Mouse (Mus musculus) lung, embryonic 16.5 days (tissue): ENCODE results near the gene Rpl7a. TPM values are rescaled to one million over a fixed set of nuclear protein-coding genes. Genes with fewer than 3 reads are reported as not detected.

ENCODE experiments used
- ATAC-seq: fragments of 200-750 bp; cut with Nextera tagmentation; 2 replicates; pipeline ENCODE4 v1.8.0; 2017; ENCODE audit warnings: low read depth, mild to moderate bottlenecking, moderate library complexity
- H3K27ac ChIP-seq: fragments of 300-500 bp; sonication (generic); 2 replicates; pipeline ENCODE4 v1.5.1; 2014; ENCODE audit warnings: mild to moderate bottlenecking, control low read depth, low read length
- H3K27me3 ChIP-seq: fragments of 300-500 bp; sonication (generic); 2 replicates; pipeline ENCODE4 v1.6.1; 2014; ENCODE audit warnings: low read depth, low read length, mixed read lengths; ENCODE audit not compliant: control insufficient read depth, insufficient read depth
- H3K36me3 ChIP-seq: fragments of 300-500 bp; sonication (generic); 2 replicates; pipeline ENCODE4 v1.6.1; 2014; ENCODE audit warnings: low read length; ENCODE audit not compliant: control insufficient read depth, insufficient read depth
- H3K4me1 ChIP-seq: fragments of 300-500 bp; sonication (generic); replicated peaks from 2 replicates; pipeline ENCODE4 v1.6.1; 2014; ENCODE audit warnings: low read length, mixed read lengths; ENCODE audit not compliant: control insufficient read depth, insufficient read depth
- H3K4me2 ChIP-seq: fragments of 300-500 bp; sonication (generic); 2 replicates; pipeline ENCODE4 v1.6.1; 2014; ENCODE audit warnings: low read depth, low read length, control low read depth
- H3K4me3 ChIP-seq: fragments of 300-500 bp; sonication (generic); 2 replicates; pipeline ENCODE4 v1.5.1; 2014; ENCODE audit warnings: mild to moderate bottlenecking, low read length, control low read depth
- H3K9ac ChIP-seq: fragments of 300-500 bp; sonication (generic); 2 replicates; pipeline ENCODE4 v1.6.1; 2014; ENCODE audit warnings: low read length, control low read depth
- H3K9me3 ChIP-seq: fragments of 300-500 bp; sonication (generic); 2 replicates; pipeline ENCODE4 v1.6.1; 2016; ENCODE audit warnings: low read length; ENCODE audit not compliant: control insufficient read depth
- WGBS: fragments of 180-500 bp; shearing (Covaris S2); extraction: QIAGEN DNeasy Blood & Tissue Kit; methylation state at CpG from one replicate; pipeline ENCODE4 v1.1.7; 2014; 5-methylcytosine and 5-hydroxymethylcytosine counted together
- polyA plus RNA-seq: library from polyadenylated mRNA; unstranded; fragments of >200 nt; fragmentation: Nextera tagmentation; extraction: Ambion mirVana; gene quantifications from 2 replicates; pipeline ENCODE4 v1.2.1, GENCODE M21; 2015

Rpl7a gene
- polyA plus RNA-seq, 1 experiment from 2014 or later: 617 TPM

- WGBS: 6% methylated on average over 7 of the region's 7 CpGs
These were observed 8.6 kb upstream of the Rpl7a start for GRCm38 (mm10) chr2:26901834-26902400.

DNA sequence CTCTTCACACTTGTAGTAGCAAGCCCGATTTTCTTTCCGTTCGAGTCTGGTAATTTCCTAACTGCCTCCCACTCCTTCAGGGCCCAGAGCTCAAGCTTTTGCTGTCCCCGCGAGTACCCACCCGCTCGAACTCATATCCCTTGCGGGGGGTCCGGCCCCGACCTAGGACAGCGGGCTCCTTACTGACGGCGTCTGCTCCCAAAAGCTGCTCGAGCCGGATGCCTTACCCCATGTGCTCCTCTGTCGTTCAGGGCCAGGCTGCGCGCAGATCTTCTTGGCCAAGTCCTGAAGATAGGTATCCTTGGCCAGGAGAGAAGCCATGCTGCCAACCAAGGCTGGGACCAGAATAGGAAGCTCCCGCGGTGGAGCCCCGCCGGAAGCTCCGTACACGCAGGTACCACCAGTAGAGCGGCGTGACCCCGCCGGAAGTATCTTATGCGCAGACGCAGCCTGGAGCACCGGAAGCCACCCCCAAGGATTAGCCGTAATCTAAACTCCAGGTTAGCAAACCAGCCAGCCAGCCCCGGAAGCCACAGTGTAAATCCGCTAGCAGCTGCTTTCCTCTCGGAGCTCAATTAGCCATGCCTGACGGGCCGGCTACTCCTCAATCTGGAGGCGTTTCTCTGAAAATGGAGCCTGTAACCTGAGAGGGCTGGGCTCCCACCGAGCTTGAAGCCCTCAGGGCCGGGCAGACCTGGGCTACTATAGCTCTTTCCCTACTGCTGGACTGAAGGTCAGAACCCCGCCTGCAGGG, 7.9 kb upstream of the Rpl7a start, which contains the start of gene Surf6:
Gene Surf6, minus strand, starts transcription at position 413 of the 754 bp plus-strand sequence.
- H3K4me1 ChIP-seq: peaks cover 18% of the 10 kb centered on the region
- no peaks in the 10 kb centered on the region for H3K9me3 ChIP-seq
- H3K4me3 ChIP-seq: peak within 1 kb of the TSS; percentile 68
- peak; percentile 97 for ATAC-seq
- H3K36me3 ChIP-seq: peaks cover 36% of the 10 kb centered on the region
- under 1% methylated on average over 41 of the region's 41 CpGs for WGBS
- peak within 1 kb of the TSS; percentile 88 for H3K4me2 ChIP-seq
- no peaks in the 10 kb centered on the region for H3K27me3 ChIP-seq
- H3K27ac ChIP-seq: peak within 1 kb of the TSS; percentile 80
- H3K9ac ChIP-seq: peak within 1 kb of the TSS; percentile 80

More at GRCm38 (mm10) chr2:26901834-26902400, 8.6 kb upstream of the Rpl7a start:
- H3K4me1 ChIP-seq: peaks cover 18% of the 10 kb centered on the region
- H3K9ac ChIP-seq: peak overlapping the region; percentile 80
- no peak overlapping the region for H3K27ac ChIP-seq
- H3K27me3 ChIP-seq: no peaks in the 10 kb centered on the region
- ATAC-seq: no peak
- peaks cover 35% of the 10 kb centered on the region for H3K36me3 ChIP-seq
- no peaks in the 10 kb centered on the region for H3K9me3 ChIP-seq
- peak overlapping the region; percentile 88 for H3K4me2 ChIP-seq
- peak overlapping the region; percentile 68 for H3K4me3 ChIP-seq

GRCm38 (mm10) chr2:26903311-26903710, 7.3 kb upstream of the Rpl7a start:
- Histone ChIP-seq H3K27ac (peak overlapping the region; percentile 80), H3K4me1 (peaks cover 18% of the 10 kb centered on the region), H3K4me2 (peak overlapping the region; percentile 88), H3K4me3 (peak overlapping the region; percentile 68), H3K36me3 (peaks cover 34% of the 10 kb centered on the region), H3K9ac (peak overlapping the region; percentile 80), H3K9me3 (no peaks in the 10 kb centered on the region), H3K27me3 (no peaks in the 10 kb centered on the region)
- no peak for ATAC-seq
- 10% methylated on average over 7 of the region's 7 CpGs for WGBS

GRCm38 (mm10) chr2:26905936-26906335, 4.6 kb upstream of the Rpl7a start:
- no peak overlapping the region for H3K27ac ChIP-seq
- H3K36me3 ChIP-seq: peaks cover 22% of the 10 kb centered on the region
- ATAC-seq: no peak
- H3K4me3 ChIP-seq: no peak overlapping the region
- 92% methylated on average over 2 of the region's 2 CpGs for WGBS
- no peaks in the 10 kb centered on the region for H3K9me3 ChIP-seq
- H3K27me3 ChIP-seq: no peaks in the 10 kb centered on the region
- H3K4me1 ChIP-seq: peaks cover 26% of the 10 kb centered on the region
- H3K4me2 ChIP-seq: no peak overlapping the region
- H3K9ac ChIP-seq: no peak overlapping the region

DNA sequence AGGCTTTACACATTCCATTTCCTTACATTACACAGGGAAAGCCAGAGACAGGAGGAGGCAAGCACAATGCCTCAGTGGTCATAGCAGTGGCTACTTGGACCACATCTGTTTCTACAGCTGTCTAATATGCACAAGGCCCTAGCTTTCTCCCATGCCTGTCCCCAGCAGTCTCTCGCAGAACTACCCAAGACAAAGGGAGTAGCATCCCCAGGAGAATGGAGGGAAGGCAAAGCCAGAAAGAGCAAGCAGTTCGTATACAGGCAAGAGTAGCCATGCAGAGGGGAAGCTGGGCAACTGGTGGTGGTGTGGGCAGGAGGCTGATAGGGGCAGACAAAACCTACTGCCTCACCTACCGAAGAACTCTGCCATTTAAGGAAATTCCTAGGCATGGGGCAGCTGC, 4.1 kb upstream of the Rpl7a start:
- Histone ChIP-seq H3K4me2 (no peak overlapping the region), H3K27ac (no peak overlapping the region), H3K4me1 (peaks cover 23% of the 10 kb centered on the region), H3K36me3 (peaks cover 22% of the 10 kb centered on the region), H3K9ac (no peak overlapping the region), H3K27me3 (no peaks in the 10 kb centered on the region), H3K9me3 (no peaks in the 10 kb centered on the region), H3K4me3 (no peak overlapping the region)
- ATAC-seq: no peak
- 90% methylated on average over 3 of the region's 3 CpGs for WGBS

- no peak overlapping the region for H3K9ac ChIP-seq
- no peaks in the 10 kb centered on the region for H3K27me3 ChIP-seq
- WGBS: 30% methylated on average over 4 of the region's 4 CpGs
- H3K4me1 ChIP-seq: peaks cover 24% of the 10 kb centered on the region
- H3K4me2 ChIP-seq: no peak overlapping the region
- no peak overlapping the region for H3K4me3 ChIP-seq
- H3K27ac ChIP-seq: no peak overlapping the region
- no peaks in the 10 kb centered on the region for H3K9me3 ChIP-seq
- no peak for ATAC-seq
- H3K36me3 ChIP-seq: peaks cover 27% of the 10 kb centered on the region
These were observed 3.5 kb upstream of the Rpl7a start for GRCm38 (mm10) chr2:26907109-26907508.

GRCm38 (mm10) chr2:26908710-26909386, 1.7 kb upstream of the Rpl7a start:
- Histone ChIP-seq H3K36me3 (peaks cover 43% of the 10 kb centered on the region), H3K9me3 (no peaks in the 10 kb centered on the region), H3K27ac (no peak overlapping the region), H3K4me1 (peaks cover 22% of the 10 kb centered on the region), H3K4me2 (peak overlapping the region; percentile 76), H3K4me3 (peak overlapping the region; percentile 75), H3K27me3 (no peaks in the 10 kb centered on the region), H3K9ac (peak overlapping the region; percentile 91)
- WGBS: 68% methylated on average over 18 of the region's 18 CpGs
- no peak for ATAC-seq

DNA sequence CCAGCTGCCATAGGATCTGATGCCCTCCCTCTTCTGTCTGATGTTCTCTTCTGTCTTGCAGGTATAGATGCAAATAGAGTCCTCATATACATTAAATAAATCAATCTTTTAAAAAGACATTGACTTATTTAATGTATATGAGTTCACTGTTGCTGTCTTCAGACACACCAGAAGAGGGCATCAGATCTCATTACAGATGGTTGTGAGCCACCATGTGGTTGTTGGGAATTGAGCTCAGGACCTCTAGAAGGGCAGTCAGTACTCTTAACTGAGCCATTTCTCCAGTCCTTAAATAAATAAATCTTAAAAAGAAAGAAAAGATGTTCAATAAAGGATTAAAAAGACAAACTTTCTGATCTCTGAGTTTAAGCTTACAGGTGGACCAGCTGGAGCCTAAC, 1.2 kb upstream of the Rpl7a start:
- peaks cover 47% of the 10 kb centered on the region for H3K36me3 ChIP-seq

More for the DNA sequence above, 1.2 kb upstream of the Rpl7a start:
- Histone ChIP-seq H3K9ac (peak overlapping the region; percentile 91), H3K9me3 (no peaks in the 10 kb centered on the region), H3K27ac (peak overlapping the region; percentile 88; the same call in 1 of the 2 replicates), H3K4me3 (peak overlapping the region; percentile 75), H3K4me1 (peaks cover 20% of the 10 kb centered on the region), H3K27me3 (no peaks in the 10 kb centered on the region), H3K4me2 (peak overlapping the region; percentile 76)
- no peak for ATAC-seq
